Mouse (Mus musculus) kidney, adult 9 months (tissue): ENCODE measurements at regions not wholly inside any gene's neighbourhood (a gene's known extent, or its start where the extent isn't known, plus 50 kb on each side); places are given as distances from the start of the nearest gene placed in this dataset.

Source experiments
- DNase-seq: peaks from one replicate; pipeline ENCODE4 v3.0.0; 2022

- DNase-seq, result peak; percentile 49
These were observed 541.3 kb upstream of the Megf9 start for GRCm38 (mm10) chr4:71076131-71076530.

- no peak for DNase-seq
These were observed 499.7 kb upstream of the Megf9 start for GRCm38 (mm10) chr4:71034541-71034940.
